Mouse (Mus musculus) lung, embryonic 15.5 days (tissue): ENCODE results near the gene Iqch. TPM values are rescaled to one million over a fixed set of nuclear protein-coding genes. Genes with fewer than 3 reads are reported as not detected.

Experiments
- ATAC-seq: fragments of 200-750 bp; cut with Nextera tagmentation; 2 replicates; pipeline ENCODE4 v1.8.0; 2017; ENCODE audit warnings: moderate number of reproducible peaks, borderline replicate concordance; ENCODE audit not compliant: low FRiP score, low TSS enrichment; ENCODE audit errors: extremely low read depth
- H3K27ac ChIP-seq: fragments of 300-500 bp; sonication (generic); 2 replicates; pipeline ENCODE4 v1.5.1; 2015; ENCODE audit warnings: moderate library complexity, mild to moderate bottlenecking, inconsistent platforms
- H3K27me3 ChIP-seq: fragments of 300-500 bp; sonication (generic); 2 replicates; pipeline ENCODE4 v1.6.1; 2015; ENCODE audit warnings: inconsistent platforms
- H3K36me3 ChIP-seq: fragments of 300-500 bp; sonication (generic); 2 replicates; pipeline ENCODE4 v1.6.1; 2015; ENCODE audit warnings: inconsistent platforms
- H3K4me1 ChIP-seq: fragments of 300-500 bp; sonication (generic); 2 replicates; pipeline ENCODE4 v1.6.1; 2015; ENCODE audit warnings: inconsistent platforms
- H3K4me2 ChIP-seq: fragments of 300-500 bp; sonication (generic); 2 replicates; pipeline ENCODE4 v1.6.1; 2015; ENCODE audit warnings: inconsistent platforms, mild to moderate bottlenecking, moderate library complexity
- H3K4me3 ChIP-seq: fragments of 300-500 bp; sonication (generic); 2 replicates; pipeline ENCODE4 v1.5.1; 2015; ENCODE audit warnings: mild to moderate bottlenecking, inconsistent platforms
- H3K9ac ChIP-seq: fragments of 300-500 bp; sonication (generic); 2 replicates; pipeline ENCODE4 v1.6.1; 2015; ENCODE audit warnings: inconsistent platforms
- H3K9me3 ChIP-seq: fragments of 300-500 bp; sonication (generic); 2 replicates; pipeline ENCODE4 v1.6.1; 2016; ENCODE audit warnings: inconsistent platforms
- WGBS: fragments of 180-500 bp; shearing (Covaris S2); methylation state at CpG from one replicate; pipeline ENCODE4 v1.1.7; 2015; 5-methylcytosine and 5-hydroxymethylcytosine counted together
- polyA plus RNA-seq: library from polyadenylated mRNA; unstranded; fragments of >200 nt; fragmentation: Nextera tagmentation; extraction: Ambion mirVana; gene quantifications from 2 replicates; pipeline ENCODE4 v1.2.1, GENCODE M21; 2015

Gene Iqch
- polyA plus RNA-seq, 1 experiment from 2014 or later = 0.20 TPM

DNA sequence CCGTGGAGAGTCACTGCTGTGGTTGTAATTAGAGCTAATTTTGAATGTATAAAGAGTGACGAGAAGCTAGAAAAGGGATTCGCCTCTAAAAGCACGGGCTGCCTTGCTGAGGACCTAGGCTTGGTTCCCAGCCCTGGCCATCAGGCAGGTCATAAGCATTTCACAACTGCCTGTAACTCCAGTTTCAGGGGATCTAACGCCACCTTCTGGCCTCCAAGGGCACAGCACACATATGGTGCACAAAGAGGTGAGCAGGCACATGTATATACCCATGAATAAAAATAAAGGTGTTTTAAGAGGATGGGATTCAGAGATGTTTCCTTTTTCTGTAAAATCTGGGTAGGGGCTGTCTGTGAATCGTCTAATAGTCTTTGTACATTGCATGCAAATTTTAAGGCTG lies 7.9 kb upstream of the Iqch start:
- WGBS = 91% methylated on average over 6 of the region's 6 CpGs
- ATAC-seq = no peak
- Histone ChIP-seq H3K9ac (no peak overlapping the region), H3K36me3 (no peaks in the 10 kb centered on the region), H3K4me2 (no peak overlapping the region), H3K4me3 (no peak overlapping the region), H3K9me3 (no peaks in the 10 kb centered on the region), H3K27ac (no peak overlapping the region), H3K4me1 (peaks cover 50% of the 10 kb centered on the region), H3K27me3 (no peaks in the 10 kb centered on the region)

DNA sequence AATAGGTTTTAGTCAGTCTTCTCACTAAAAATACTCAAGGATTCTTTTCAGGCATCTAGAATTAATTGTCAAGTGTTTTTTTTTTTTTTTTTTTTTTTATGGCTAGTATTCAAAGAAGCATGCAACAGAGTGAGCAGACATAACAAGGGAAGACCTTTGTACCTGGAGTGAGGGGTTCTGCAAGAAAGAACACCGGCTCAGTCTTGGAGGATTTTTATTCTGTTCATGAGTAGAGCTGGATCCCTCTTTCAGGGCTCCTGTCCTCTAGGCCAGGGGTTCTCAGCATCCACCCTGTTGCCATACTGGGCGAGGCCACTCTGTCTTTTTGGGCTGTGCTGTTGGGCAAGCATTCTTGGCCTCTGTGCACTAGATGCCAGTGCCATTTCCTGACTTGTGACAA lies 7.5 kb upstream of the Iqch start:
- no peaks in the 10 kb centered on the region for H3K27me3 ChIP-seq
- peaks cover 47% of the 10 kb centered on the region for H3K4me1 ChIP-seq
- 93% methylated on average over 2 of the region's 2 CpGs for WGBS
- no peak overlapping the region for H3K9ac ChIP-seq
- no peak for ATAC-seq
- no peaks in the 10 kb centered on the region for H3K9me3 ChIP-seq
- H3K27ac ChIP-seq = no peak overlapping the region
- H3K36me3 ChIP-seq = no peaks in the 10 kb centered on the region
- H3K4me2 ChIP-seq = no peak overlapping the region
- no peak overlapping the region for H3K4me3 ChIP-seq

DNA sequence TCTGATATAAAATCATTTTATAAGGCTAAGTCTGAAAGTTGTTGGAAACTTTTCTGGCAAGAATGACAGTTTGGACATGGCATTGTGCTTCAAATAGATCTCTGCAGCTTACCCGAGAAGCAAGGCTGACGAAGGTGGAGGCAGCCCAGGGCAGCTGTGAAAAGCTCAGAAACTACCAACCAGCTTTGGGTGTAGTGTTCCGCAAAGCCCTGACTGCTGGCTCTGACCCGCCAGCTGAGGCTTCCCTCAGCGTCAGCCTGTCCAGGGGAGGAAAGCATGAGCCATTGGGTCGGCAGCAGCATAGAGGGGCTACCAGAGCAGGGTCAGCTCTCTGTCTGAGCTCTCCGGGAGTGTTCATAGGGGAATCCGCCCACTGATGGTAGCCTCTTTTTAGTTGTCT lies 7.0 kb upstream of the Iqch start:
- Histone ChIP-seq H3K4me2 (no peak overlapping the region), H3K9me3 (no peaks in the 10 kb centered on the region), H3K9ac (no peak overlapping the region), H3K36me3 (no peaks in the 10 kb centered on the region), H3K27ac (no peak overlapping the region), H3K4me3 (no peak overlapping the region), H3K4me1 (peaks cover 45% of the 10 kb centered on the region), H3K27me3 (no peaks in the 10 kb centered on the region)
- no peak for ATAC-seq
- 74% methylated on average over 8 of the region's 8 CpGs for WGBS

DNA sequence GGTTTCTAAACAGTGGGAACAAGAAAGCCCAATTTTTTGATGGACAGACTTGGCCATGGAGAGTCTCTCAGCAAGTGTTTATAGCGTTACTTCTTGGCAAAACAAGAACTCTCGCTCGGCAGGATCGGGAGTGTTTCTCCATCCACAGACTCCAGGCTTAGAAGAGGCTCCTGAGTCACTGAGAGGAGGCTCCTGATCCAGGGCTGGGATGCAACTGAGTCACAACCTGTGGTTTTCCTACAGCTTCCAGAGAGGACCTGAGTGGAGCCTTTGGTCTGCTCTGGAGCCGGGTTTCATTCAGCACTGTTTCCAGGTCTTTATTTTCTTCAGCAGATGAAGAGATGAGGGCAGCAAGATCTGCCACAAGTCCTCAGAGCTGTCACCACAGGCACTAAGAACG lies 5.7 kb upstream of the Iqch start:
- Histone ChIP-seq H3K27me3 (no peaks in the 10 kb centered on the region), H3K36me3 (no peaks in the 10 kb centered on the region), H3K9me3 (no peaks in the 10 kb centered on the region), H3K4me1 (peaks cover 45% of the 10 kb centered on the region), H3K4me2 (no peak overlapping the region), H3K9ac (no peak overlapping the region), H3K4me3 (no peak overlapping the region), H3K27ac (no peak overlapping the region)
- no peak for ATAC-seq
- WGBS = 83% methylated on average over 6 of the region's 6 CpGs

DNA sequence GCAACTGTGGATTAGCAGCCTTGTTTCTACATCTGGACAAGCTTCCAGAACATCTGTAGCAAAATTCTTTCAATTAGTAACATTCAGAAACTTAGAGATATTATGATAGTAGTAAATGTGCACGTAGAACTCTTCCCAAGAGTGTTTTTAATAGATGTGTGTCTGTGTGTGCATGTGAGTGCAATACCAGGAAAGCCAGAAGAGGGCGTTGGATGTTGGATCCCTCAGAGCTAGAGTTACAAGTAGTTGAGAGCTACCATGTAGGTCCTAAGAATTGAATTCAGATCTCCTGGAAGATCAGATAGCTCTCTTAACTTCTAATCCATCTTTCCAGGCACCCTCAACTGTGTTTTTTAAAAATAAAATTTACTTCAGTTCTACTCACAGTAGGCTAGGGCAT lies 4.3 kb upstream of the Iqch start:
- H3K4me3 ChIP-seq = no peak overlapping the region
- no peak for ATAC-seq
- H3K9me3 ChIP-seq = no peaks in the 10 kb centered on the region
- H3K9ac ChIP-seq = no peak overlapping the region
- peaks cover 38% of the 10 kb centered on the region for H3K4me1 ChIP-seq
- H3K36me3 ChIP-seq = no peaks in the 10 kb centered on the region
- WGBS = 71% methylated on average over 2 of the region's 2 CpGs
- H3K27me3 ChIP-seq = no peaks in the 10 kb centered on the region
- H3K27ac ChIP-seq = no peak overlapping the region
- no peak overlapping the region for H3K4me2 ChIP-seq

DNA sequence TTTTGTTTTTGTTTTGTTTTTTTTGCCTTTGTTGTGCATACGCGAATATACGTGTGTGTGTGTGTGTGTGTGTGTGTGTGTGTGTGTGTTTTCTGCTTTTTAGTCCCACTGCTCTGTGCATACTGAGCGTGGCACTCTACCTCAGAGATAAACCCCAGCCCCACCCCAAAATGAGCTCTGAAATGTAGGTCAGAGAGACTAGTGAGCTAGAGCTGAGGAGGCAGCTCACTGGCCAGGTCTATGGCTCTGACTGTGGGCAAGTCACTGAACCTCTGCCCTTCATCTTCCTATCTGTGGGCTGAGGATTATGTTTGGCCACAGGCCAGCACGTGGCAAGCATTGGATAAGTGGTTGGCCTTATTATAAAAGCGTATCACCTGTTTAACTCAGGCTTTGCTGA lies 1.6 kb upstream of the Iqch start:
- Histone ChIP-seq H3K4me1 (peaks cover 20% of the 10 kb centered on the region), H3K4me2 (peak overlapping the region; percentile 74; the same call in 1 of the 2 replicates), H3K27me3 (no peaks in the 10 kb centered on the region), H3K9ac (no peak overlapping the region), H3K9me3 (no peaks in the 10 kb centered on the region), H3K36me3 (no peaks in the 10 kb centered on the region), H3K27ac (no peak overlapping the region), H3K4me3 (peak overlapping the region; percentile 95)
- WGBS = 44% methylated on average over 6 of the region's 6 CpGs
- ATAC-seq = no peak

DNA sequence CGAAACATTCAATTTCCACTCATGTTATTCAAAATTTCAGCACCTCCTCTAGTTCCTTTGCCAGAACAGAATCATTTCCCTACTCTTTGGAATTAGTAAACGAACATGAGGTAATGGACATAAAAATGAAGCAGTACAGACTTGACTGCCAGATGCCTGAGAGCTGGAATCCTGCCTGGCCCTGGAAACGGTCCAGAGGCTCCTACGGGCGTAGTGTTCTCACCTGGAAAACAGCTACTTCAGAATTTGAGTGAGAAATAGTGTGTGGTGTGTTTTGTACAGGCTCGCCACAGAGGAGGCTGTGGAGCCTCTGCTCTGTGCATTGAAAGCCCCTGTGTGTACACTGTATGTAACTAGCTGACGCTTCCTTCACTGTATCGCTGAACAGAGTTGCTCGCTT lies 5.6 kb downstream of the Iqch start:
- Histone ChIP-seq H3K27ac (peak overlapping the region; percentile 30; the same call in 1 of the 2 replicates), H3K9me3 (no peaks in the 10 kb centered on the region), H3K27me3 (no peaks in the 10 kb centered on the region), H3K4me3 (no peak overlapping the region), H3K4me2 (no peak overlapping the region), H3K9ac (no peak overlapping the region), H3K4me1 (peaks cover 4% of the 10 kb centered on the region; the same call in 1 of the 2 replicates), H3K36me3 (no peaks in the 10 kb centered on the region)
- no peak for ATAC-seq
- WGBS = 55% methylated on average over 9 of the region's 9 CpGs

DNA sequence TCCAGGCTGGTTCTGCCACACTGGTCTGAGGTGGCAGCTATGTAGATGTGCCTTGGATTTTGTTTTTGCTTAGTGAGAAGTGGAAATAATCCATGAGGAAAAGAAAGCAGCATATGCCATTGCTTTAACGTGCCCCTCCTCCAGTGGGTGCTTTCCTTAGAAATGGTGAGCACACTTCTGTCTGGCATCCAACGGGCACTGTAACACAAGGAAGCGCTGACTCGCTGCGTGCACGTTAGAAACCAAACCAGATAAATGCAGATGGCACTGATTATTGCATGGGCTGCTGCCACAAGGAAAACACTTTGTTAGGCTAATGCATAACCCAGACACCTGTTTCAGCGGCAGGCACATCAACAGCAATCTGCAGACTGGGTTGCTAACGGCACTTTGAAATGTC lies 6.6 kb downstream of the Iqch start:
- H3K9ac ChIP-seq = no peak overlapping the region
- H3K4me2 ChIP-seq = no peak overlapping the region
- H3K4me3 ChIP-seq = no peak overlapping the region
- no peak for ATAC-seq
- H3K9me3 ChIP-seq = no peaks in the 10 kb centered on the region
- H3K36me3 ChIP-seq = no peaks in the 10 kb centered on the region
- H3K27ac ChIP-seq = no peak overlapping the region
- H3K27me3 ChIP-seq = no peaks in the 10 kb centered on the region
- H3K4me1 ChIP-seq = peaks cover 4% of the 10 kb centered on the region; the same call in 1 of the 2 replicates
- 84% methylated on average over 8 of the region's 8 CpGs for WGBS

DNA sequence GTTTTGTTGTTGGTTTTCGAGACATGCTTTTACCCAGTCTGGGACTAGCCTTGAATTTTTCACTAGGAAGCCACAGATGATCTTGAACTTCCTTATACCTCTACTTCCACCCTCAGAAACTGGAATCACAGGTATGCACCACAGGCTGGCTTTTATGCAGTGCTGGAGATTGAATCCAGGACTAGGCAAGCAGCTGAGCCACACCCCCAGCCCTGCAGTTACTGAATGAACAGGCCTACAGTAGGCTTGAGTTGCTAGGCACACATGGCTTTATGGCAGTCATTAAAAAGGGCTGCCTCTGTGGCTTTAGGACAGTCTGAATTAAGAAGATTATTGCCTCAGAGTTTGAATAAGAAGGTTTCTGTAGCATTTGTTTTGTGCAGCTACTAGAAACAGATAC lies 7.3 kb downstream of the Iqch start:
- 93% methylated on average over 1 of the region's 1 CpGs for WGBS

DNA sequence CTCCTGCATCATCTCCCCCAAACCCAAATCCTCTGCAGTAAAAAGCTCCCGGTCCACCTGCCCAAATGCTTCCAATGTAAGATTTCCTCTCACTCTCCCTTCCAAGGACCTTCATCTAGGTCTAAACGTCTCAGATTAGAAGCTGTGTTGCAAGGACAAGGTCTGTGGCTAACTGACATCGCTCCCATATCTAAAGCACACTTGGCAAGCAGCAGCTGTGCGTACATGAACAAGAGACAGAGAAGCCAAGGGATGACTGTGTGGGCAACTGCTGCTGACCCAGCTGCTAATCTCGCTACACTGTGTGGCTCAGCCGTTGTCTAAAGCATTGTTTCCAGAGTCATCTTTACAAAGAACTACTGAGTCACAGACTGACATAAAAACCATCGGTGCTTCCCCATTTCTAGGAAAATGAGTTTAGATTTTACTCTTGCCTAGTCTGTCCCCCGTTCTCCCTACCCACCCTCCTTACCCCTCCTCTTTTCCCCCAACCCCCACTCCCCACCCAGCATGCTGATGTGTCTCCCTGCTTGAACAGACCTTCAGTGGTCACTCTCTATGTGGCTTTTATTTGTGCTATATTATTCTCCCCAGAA lies 10.5 kb downstream of the Iqch start:
- Histone ChIP-seq H3K4me3 (no peak overlapping the region), H3K4me2 (no peak overlapping the region), H3K9ac (no peak overlapping the region), H3K27ac (no peak overlapping the region), H3K9me3 (no peaks in the 10 kb centered on the region), H3K27me3 (no peaks in the 10 kb centered on the region), H3K36me3 (no peaks in the 10 kb centered on the region), H3K4me1 (peaks cover 4% of the 10 kb centered on the region; the same call in 1 of the 2 replicates)
- no peak for ATAC-seq
- WGBS = 73% methylated on average over 8 of the region's 8 CpGs

More for the DNA sequence above, 7.3 kb downstream of the Iqch start:
- Histone ChIP-seq H3K9me3 (no peaks in the 10 kb centered on the region), H3K36me3 (no peaks in the 10 kb centered on the region), H3K27ac (no peak overlapping the region), H3K4me2 (no peak overlapping the region), H3K9ac (no peak overlapping the region), H3K27me3 (no peaks in the 10 kb centered on the region), H3K4me1 (peaks cover 4% of the 10 kb centered on the region; the same call in 1 of the 2 replicates), H3K4me3 (no peak overlapping the region)
- no peak for ATAC-seq

DNA sequence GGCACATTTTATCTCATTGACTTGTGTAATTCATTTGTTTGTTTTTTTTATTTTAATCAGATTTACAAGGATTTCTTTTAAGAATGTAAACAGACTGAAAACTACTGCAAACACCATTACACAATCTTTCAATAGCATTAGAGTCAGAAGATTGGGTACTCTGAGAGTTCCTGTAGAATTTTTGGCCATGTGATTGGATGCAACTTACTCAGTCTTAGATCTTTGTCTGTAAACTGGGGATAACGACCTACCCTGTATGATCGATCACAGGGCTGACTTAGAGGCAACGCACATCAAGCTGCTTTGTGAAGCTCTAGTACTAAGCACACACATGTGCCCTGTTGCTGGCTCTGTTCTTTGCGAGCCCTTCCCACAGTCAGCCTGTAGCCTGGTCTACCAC lies 11.7 kb downstream of the Iqch start:
- H3K4me3 ChIP-seq = no peak overlapping the region

DNA sequence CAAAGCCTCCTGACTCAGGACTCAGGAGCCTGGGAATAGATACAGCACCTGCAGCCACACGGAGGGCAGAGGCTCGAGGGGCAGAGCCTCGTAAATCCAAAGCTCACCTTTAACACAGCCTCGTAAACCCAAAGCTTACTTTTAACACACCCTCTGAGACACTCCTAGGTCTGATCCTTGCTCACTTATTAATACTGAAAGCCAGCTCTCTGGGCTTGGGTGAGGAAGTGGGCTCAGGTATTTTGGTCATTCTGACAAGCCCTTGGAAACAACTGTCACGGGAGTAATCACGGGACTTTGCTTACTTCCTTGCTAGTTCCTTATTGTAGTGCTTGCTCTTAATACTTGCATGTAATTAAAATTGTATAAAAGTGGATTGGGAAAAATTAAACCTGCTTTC lies 13.1 kb downstream of the Iqch start:
- no peaks in the 10 kb centered on the region for H3K9me3 ChIP-seq
- no peaks in the 10 kb centered on the region for H3K36me3 ChIP-seq
- no peaks in the 10 kb centered on the region for H3K27me3 ChIP-seq
- no peak overlapping the region for H3K4me3 ChIP-seq
- no peak overlapping the region for H3K27ac ChIP-seq
- WGBS = 59% methylated on average over 6 of the region's 6 CpGs
- no peaks in the 10 kb centered on the region for H3K4me1 ChIP-seq
- H3K4me2 ChIP-seq = no peak overlapping the region
- H3K9ac ChIP-seq = no peak overlapping the region
- ATAC-seq = no peak

More for the DNA sequence above, 11.7 kb downstream of the Iqch start:
- H3K4me1 ChIP-seq = no peaks in the 10 kb centered on the region
- H3K9me3 ChIP-seq = no peaks in the 10 kb centered on the region
- H3K9ac ChIP-seq = no peak overlapping the region
- no peak for ATAC-seq
- H3K27ac ChIP-seq = no peak overlapping the region
- no peak overlapping the region for H3K4me2 ChIP-seq
- no peaks in the 10 kb centered on the region for H3K27me3 ChIP-seq
- WGBS = 88% methylated on average over 4 of the region's 4 CpGs
- H3K36me3 ChIP-seq = no peaks in the 10 kb centered on the region

DNA sequence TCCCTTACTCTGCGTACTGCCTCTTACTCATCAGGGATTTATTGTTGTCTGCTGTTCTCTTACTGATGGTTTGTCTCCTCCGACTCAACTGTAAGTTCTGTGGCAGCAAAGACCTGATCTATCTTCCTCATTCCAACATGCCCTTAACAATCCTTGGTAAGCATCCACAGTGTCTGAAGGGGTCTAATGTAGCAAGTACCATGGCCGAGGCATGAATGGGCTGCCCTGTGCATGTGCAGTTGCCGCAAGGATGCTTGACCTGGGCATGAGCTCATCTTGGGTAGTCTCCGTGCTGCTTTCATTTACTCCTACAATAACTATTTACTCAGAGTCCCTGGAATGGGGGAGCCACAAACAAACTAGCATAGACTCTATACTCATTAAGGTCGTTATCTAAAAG lies 17.0 kb downstream of the Iqch start:
- no peaks in the 10 kb centered on the region for H3K9me3 ChIP-seq
- no peaks in the 10 kb centered on the region for H3K36me3 ChIP-seq
- no peak overlapping the region for H3K27ac ChIP-seq
- WGBS = 82% methylated on average over 6 of the region's 6 CpGs
- no peaks in the 10 kb centered on the region for H3K27me3 ChIP-seq
- no peak for ATAC-seq
- no peak overlapping the region for H3K4me2 ChIP-seq
- no peaks in the 10 kb centered on the region for H3K4me1 ChIP-seq
- no peak overlapping the region for H3K4me3 ChIP-seq
- no peak overlapping the region for H3K9ac ChIP-seq
